Mouse (Mus musculus) adrenal gland, postnatal 10 days (tissue): Measurements from ENCODE around the gene Apol6. TPM values are rescaled to one million over a fixed set of nuclear protein-coding genes. Genes with fewer than 3 reads are reported as not detected.

Experiments used
- total RNA-seq, 2 experiments: library from RNA; stranded (reverse); gene quantifications; 2 replicates each; pipeline ENCODE4 v1.2.3; 2021

Gene Apol6
- total RNA-seq, 2 experiments from 2014 or later, result 14.9 to 18.5 TPM

Other genes starting within 250 kb of the Apol6 start
- gene Zfp251, start 173.3 kb upstream of the Apol6 start, total RNA-seq, result 10 to 100 TPM; 12.6 to 15.4 TPM
- 1 to 10 TPM; 3.7 to 4.4 TPM for gene Zfp7, start 165.5 kb upstream of the Apol6 start, total RNA-seq
- not detected for gene Gm49527, start 165.4 kb upstream of the Apol6 start, total RNA-seq
- 1 to 10 TPM; 4.4 to 6.9 TPM for gene Zfp647, start 119.3 kb upstream of the Apol6 start, total RNA-seq
- 10 to 100 TPM; 38.5 to 44.6 TPM for gene 1110038F14Rik, start 96.2 kb upstream of the Apol6 start, total RNA-seq
- gene Mb, start 5.9 kb downstream of the Apol6 start, total RNA-seq, result 100 to 1,000 TPM in 1 of 2 experiments, 10 to 100 TPM in 1; 34.3 to 233 TPM